Mouse (Mus musculus): ENCODE data around the gene Vmn2r124. TPM values are rescaled to one million over a fixed set of nuclear protein-coding genes. Genes with fewer than 3 reads are reported as not detected.
"Not testable (repeated sequence)": the region's sequence is repeated elsewhere in the genome, so short reads cannot be mapped to it uniquely, and the experiment has no call there.

Gene Vmn2r124
- under 1 TPM in 1 of 2 experiments, not detected in 1; 0.05 TPM for total RNA-seq (2021)
- long read RNA-seq = 0 reads

DNA sequence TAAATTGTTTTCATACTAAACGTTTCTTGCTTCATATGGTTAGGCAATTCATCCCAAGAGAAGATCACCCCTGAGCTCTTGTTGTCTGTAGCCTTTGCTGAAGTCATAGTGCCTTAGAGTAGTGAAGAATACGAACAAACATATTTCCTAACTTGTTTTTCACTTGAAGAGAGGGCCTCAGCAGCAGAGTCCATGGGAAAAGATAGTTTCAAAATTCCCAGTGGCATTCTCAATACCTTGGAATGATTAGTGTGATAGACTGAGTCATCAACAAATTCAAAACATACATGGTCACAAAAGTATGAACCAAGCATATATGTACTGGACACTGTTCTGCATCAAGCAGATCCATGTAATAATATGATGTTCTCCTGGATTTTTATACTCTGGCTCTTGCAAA, at the start of gene Vmn2r124:
Gene Vmn2r124 (plus strand): TSS at position 301 of the 400 bp plus-strand sequence.
- no peak for DNase-seq (ENCODE audit: low spot score in 2 of 2)

DNA sequence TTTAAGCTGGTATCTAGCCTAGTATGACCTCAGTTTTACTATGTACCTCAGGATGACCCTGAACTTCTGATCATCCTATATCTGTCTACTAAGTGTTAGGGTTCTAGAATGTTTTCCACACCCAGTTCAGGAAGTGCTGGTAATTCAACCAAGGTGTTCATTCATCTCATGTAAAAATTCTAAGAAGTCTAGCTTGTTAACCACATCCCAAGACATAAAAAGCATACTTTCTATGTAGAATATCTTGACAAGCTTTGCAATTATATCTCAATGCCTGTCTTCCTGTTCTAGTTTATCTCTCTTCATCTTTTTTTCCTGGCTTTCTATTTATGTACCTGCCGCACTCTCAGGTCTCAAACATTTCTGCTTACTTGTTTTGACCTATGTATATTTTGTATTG, 44.5 kb upstream of the Vmn2r124 start:
- no peak for DNase-seq (ENCODE audit: low spot score in 2 of 2)

DNA sequence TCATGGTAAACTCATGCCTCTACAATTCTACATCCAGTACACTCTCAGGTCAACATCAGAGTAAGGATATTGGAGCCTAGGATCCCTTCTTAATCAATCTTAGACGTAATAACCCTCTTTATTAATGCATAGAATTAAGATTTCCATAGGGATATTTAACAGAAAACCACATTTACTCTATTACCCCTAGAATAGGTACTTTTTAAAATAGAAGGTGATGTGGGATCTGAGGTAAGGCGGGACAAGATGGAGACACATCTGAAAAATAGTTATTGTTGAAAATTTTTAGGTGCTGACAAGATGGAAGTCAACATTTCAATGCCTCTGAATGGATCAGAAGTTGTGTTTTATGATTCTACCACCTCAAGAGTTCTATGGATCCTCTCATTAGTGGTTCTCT, 27.8 kb upstream of the Vmn2r124 start, which contains the start of gene Fpr-rs4:
Gene Fpr-rs4 (plus strand): TSS at position 301 of the 400 bp plus-strand sequence.
- DNase-seq (ENCODE audit: low spot score in 2 of 2) = no peak

DNA sequence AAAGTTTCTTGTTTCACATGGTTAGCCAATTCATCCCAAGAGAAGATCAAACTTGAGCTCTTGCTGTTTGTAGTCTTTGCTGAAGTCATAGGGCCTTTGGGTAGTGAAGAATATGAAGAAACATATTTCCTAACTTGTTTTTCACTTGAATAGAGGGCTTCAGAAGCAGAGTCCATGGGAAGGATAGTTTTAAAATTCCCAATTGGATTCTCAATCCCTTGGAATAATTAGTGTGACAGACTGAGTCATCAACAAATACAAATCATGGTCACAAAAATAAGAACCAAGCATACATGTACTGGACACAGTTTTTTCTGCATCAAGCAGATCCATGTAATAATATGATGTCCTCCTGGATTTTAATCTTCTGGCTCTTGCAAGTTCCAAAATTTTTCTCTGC, 35.5 kb downstream of the Vmn2r124 start, which contains the start of gene Vmn2r91:
Gene Vmn2r91 (plus strand): TSS at position 301 of the 400 bp plus-strand sequence.
- DNase-seq (ENCODE audit: low spot score in 2 of 2) = not testable (repeated sequence)

DNA sequence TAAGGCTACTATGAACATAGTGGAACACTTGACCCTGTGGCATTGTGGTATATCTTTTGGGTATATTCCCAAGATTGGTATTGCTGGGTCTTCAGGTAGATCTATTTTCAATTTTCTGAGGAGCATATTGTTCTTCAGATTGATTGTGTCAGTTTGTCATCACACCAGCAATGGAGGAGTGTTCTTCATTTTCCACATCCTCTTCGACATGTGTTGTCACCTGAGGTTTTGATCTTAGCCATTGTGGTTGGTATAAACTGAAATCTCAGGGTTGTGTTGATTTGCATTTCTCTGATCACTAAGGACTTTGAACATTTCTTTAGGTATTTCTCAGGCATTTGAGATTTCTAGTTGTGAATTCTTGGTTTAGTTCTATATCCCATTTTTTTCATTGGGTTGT, 46.4 kb downstream of the Vmn2r124 start:
- DNase-seq (ENCODE audit: low spot score in 2 of 2) = not testable (repeated sequence)

DNA sequence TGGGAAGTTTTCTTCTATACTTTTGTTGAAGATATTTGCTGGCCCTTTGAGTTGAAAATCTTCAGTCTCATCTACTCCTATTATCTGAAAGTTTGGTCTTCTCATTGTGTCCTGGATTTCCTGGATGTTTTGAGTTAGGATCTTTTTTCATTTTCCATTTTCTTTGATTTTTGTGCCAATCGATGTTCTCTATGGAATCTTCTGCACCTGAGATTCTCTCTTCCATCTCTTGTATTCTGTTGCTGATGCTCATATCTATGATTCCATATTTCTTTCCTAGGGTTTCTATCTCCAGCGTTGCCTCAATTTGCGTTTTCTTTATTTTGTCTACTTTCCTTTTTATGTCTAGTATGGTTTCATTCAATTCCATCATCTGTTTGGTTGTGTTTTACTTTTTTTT, 53.0 kb downstream of the Vmn2r124 start:
- DNase-seq (ENCODE audit: low spot score in 2 of 2) = not testable (repeated sequence)

Other genes starting within 250 kb of the Vmn2r124 start
- 10 to 100 TPM; 64.4 to 80.9 TPM for gene Spaca6, start 222.3 kb upstream of the Vmn2r124 start, total RNA-seq (2021)
- gene Has1, start 194.2 kb upstream of the Vmn2r124 start, total RNA-seq (2021) = under 1 TPM; 0.20 to 0.67 TPM
- gene Fpr1, start 165.5 kb upstream of the Vmn2r124 start, total RNA-seq (2021) = not detected
- gene Fpr2, start 161.6 kb upstream of the Vmn2r124 start, total RNA-seq (2021) = not detected
- gene Fpr3, start 161.6 kb upstream of the Vmn2r124 start, total RNA-seq (2021) = not detected
- gene Fpr-rs4, start 27.7 kb upstream of the Vmn2r124 start, total RNA-seq (2021) = not detected
- gene Vmn2r91, start 35.6 kb downstream of the Vmn2r124 start, total RNA-seq (2021) = not detected
- gene Vmn2r92, start 102.5 kb downstream of the Vmn2r124 start, total RNA-seq (2021) = not detected
- gene Vmn2r94, start 228.3 kb downstream of the Vmn2r124 start, total RNA-seq (2021) = not detected
- not detected for gene Vmn2r93, start 248.7 kb downstream of the Vmn2r124 start, total RNA-seq (2021)